Mouse (Mus musculus) limb, embryonic 11.5 days (tissue): ENCODE measurements around the gene Itih4. TPM values are rescaled to one million over a fixed set of nuclear protein-coding genes. Genes with fewer than 3 reads are reported as not detected.

ENCODE experiments used
- ATAC-seq: fragments of 200-750 bp; cut with Nextera tagmentation; 2 replicates; pipeline ENCODE4 v1.8.0; 2017; ENCODE audit warnings: low read depth; ENCODE audit not compliant: insufficient number of reproducible peaks, low FRiP score, low TSS enrichment
- DNase-seq: peaks from one replicate; pipeline ENCODE4 v3.0.0-alpha.2; 2015; ENCODE audit warnings: low spot score
- H3K27ac ChIP-seq: fragments of 300-500 bp; sonication (generic); replicated peaks from 2 replicates; pipeline ENCODE4 v1.5.1; 2014; ENCODE audit warnings: low read depth, mild to moderate bottlenecking, low read length
- H3K27me3 ChIP-seq: fragments of 300-500 bp; sonication (generic); 2 replicates; pipeline ENCODE4 v1.6.1; 2014; ENCODE audit warnings: mild to moderate bottlenecking, low read length, mixed read lengths; ENCODE audit not compliant: control insufficient read depth, insufficient read depth
- H3K36me3 ChIP-seq: fragments of 300-500 bp; sonication (generic); 2 replicates; pipeline ENCODE4 v1.6.1; 2014; ENCODE audit warnings: mild to moderate bottlenecking, low read length, moderate library complexity, mixed read lengths; ENCODE audit not compliant: control insufficient read depth, insufficient read depth
- H3K4me1 ChIP-seq: fragments of 300-500 bp; sonication (generic); 2 replicates; pipeline ENCODE4 v1.6.1; 2014; ENCODE audit warnings: low read length, mixed read lengths; ENCODE audit not compliant: control insufficient read depth, insufficient read depth
- H3K4me2 ChIP-seq: fragments of 300-500 bp; sonication (generic); 2 replicates; pipeline ENCODE4 v1.6.1; 2014; ENCODE audit warnings: low read depth, mild to moderate bottlenecking, moderate library complexity; ENCODE audit not compliant: severe bottlenecking
- H3K4me3 ChIP-seq: fragments of 300-500 bp; sonication (generic); 2 replicates; pipeline ENCODE4 v1.5.1; 2014; ENCODE audit warnings: low read depth, low read length
- H3K9ac ChIP-seq: fragments of 300-500 bp; sonication (generic); 2 replicates; pipeline ENCODE4 v1.6.1; 2014; ENCODE audit warnings: mild to moderate bottlenecking, low read length
- H3K9me3 ChIP-seq: fragments of 300-500 bp; sonication (generic); 2 replicates; pipeline ENCODE4 v1.6.1; 2016; ENCODE audit warnings: low read length; ENCODE audit not compliant: control insufficient read depth
- WGBS: fragments of 180-500 bp; shearing (Covaris S2); extraction: QIAGEN DNeasy Blood & Tissue Kit; methylation state at CpG from one replicate; pipeline ENCODE4 v1.1.7; 2014; 5-methylcytosine and 5-hydroxymethylcytosine counted together
- polyA plus RNA-seq: library from polyadenylated mRNA; unstranded; fragments of >200 nt; fragmentation: Nextera tagmentation; extraction: Ambion mirVana; gene quantifications from 2 replicates; pipeline ENCODE4 v1.2.1, GENCODE M21; 2014

Itih4 gene
- polyA plus RNA-seq, 1 experiment from 2014 or later, result not detected

GRCm38 (mm10) chr14:30881718-30882108, 4.6 kb upstream of the Itih4 start:
- Histone ChIP-seq H3K4me1 (no peaks in the 10 kb centered on the region), H3K27me3 (no peaks in the 10 kb centered on the region), H3K9me3 (no peaks in the 10 kb centered on the region), H3K36me3 (no peaks in the 10 kb centered on the region), H3K4me2 (no peak overlapping the region), H3K4me3 (no peak overlapping the region), H3K9ac (no peak overlapping the region), H3K27ac (no peak overlapping the region)
- no peak for ATAC-seq
- DNase-seq, result no peak
- 88% methylated on average over 3 of the region's 3 CpGs for WGBS

- 22% methylated on average over 3 of the region's 3 CpGs for WGBS
- no peak for DNase-seq
- no peak overlapping the region for H3K4me3 ChIP-seq
Observed at GRCm38 (mm10) chr14:30885298-30885697, 978 bp upstream of the Itih4 start.

GRCm38 (mm10) chr14:30888271-30888732, 2.0 kb downstream of the Itih4 start:
- Histone ChIP-seq H3K27ac (no peak overlapping the region), H3K36me3 (no peaks in the 10 kb centered on the region), H3K9ac (no peak overlapping the region), H3K4me3 (no peak overlapping the region), H3K9me3 (no peaks in the 10 kb centered on the region), H3K27me3 (no peaks in the 10 kb centered on the region), H3K4me1 (peaks cover 3% of the 10 kb centered on the region; the same call in 1 of the 2 replicates), H3K4me2 (no peak overlapping the region)
- ATAC-seq (no peak), DNase-seq (no peak)
- 24% methylated on average over 9 of the region's 9 CpGs for WGBS

More at GRCm38 (mm10) chr14:30885298-30885697, 978 bp upstream of the Itih4 start:
- H3K36me3 ChIP-seq, result no peaks in the 10 kb centered on the region
- no peaks in the 10 kb centered on the region for H3K9me3 ChIP-seq
- no peak overlapping the region for H3K9ac ChIP-seq
- no peak overlapping the region for H3K4me2 ChIP-seq
- no peaks in the 10 kb centered on the region for H3K27me3 ChIP-seq
- peaks cover 3% of the 10 kb centered on the region; the same call in 1 of the 2 replicates for H3K4me1 ChIP-seq
- ATAC-seq, result no peak
- H3K27ac ChIP-seq, result no peak overlapping the region

GRCm38 (mm10) chr14:30899972-30900371, 13.7 kb downstream of the Itih4 start:
- Histone ChIP-seq H3K9me3 (no peaks in the 10 kb centered on the region), H3K36me3 (no peaks in the 10 kb centered on the region), H3K4me1 (no peaks in the 10 kb centered on the region), H3K27me3 (no peaks in the 10 kb centered on the region), H3K27ac (no peak overlapping the region), H3K9ac (no peak overlapping the region), H3K4me3 (no peak overlapping the region), H3K4me2 (no peak overlapping the region)
- 69% methylated on average over 3 of the region's 3 CpGs for WGBS
- no peak for DNase-seq
- no peak for ATAC-seq

GRCm38 (mm10) chr14:30902628-30903027, 16.4 kb downstream of the Itih4 start:
- 84% methylated on average over 5 of the region's 5 CpGs for WGBS
- no peaks in the 10 kb centered on the region for H3K27me3 ChIP-seq
- H3K4me2 ChIP-seq, result no peak overlapping the region
- H3K36me3 ChIP-seq, result no peaks in the 10 kb centered on the region
- H3K4me3 ChIP-seq, result no peak overlapping the region
- DNase-seq, result no peak
- no peaks in the 10 kb centered on the region for H3K9me3 ChIP-seq
- H3K4me1 ChIP-seq, result no peaks in the 10 kb centered on the region
- ATAC-seq, result no peak
- H3K9ac ChIP-seq, result no peak overlapping the region
- no peak overlapping the region for H3K27ac ChIP-seq

GRCm38 (mm10) chr14:30903036-30903435, 16.8 kb downstream of the Itih4 start:
- no peaks in the 10 kb centered on the region for H3K9me3 ChIP-seq
- no peak overlapping the region for H3K9ac ChIP-seq
- H3K4me3 ChIP-seq, result no peak overlapping the region
- no peak overlapping the region for H3K27ac ChIP-seq
- no peak for ATAC-seq
- no peak for DNase-seq
- no peaks in the 10 kb centered on the region for H3K27me3 ChIP-seq
- no peaks in the 10 kb centered on the region for H3K4me1 ChIP-seq
- no peak overlapping the region for H3K4me2 ChIP-seq
- 59% methylated on average over 3 of the region's 3 CpGs for WGBS
- H3K36me3 ChIP-seq, result no peaks in the 10 kb centered on the region

- no peak overlapping the region for H3K9ac ChIP-seq
- no peak overlapping the region for H3K27ac ChIP-seq
- H3K4me3 ChIP-seq, result no peak overlapping the region
- no peaks in the 10 kb centered on the region for H3K27me3 ChIP-seq
- 84% methylated on average over 8 of the region's 8 CpGs for WGBS
- ATAC-seq (no peak), DNase-seq (no peak)
- H3K4me2 ChIP-seq, result no peak overlapping the region
- H3K36me3 ChIP-seq, result no peaks in the 10 kb centered on the region
- H3K4me1 ChIP-seq, result no peaks in the 10 kb centered on the region
- H3K9me3 ChIP-seq, result no peaks in the 10 kb centered on the region
Observed at GRCm38 (mm10) chr14:30904307-30904706, 18.0 kb downstream of the Itih4 start.

- no peak overlapping the region for H3K27ac ChIP-seq
- 90% methylated on average over 6 of the region's 6 CpGs for WGBS
- no peaks in the 10 kb centered on the region for H3K4me1 ChIP-seq
- no peak overlapping the region for H3K4me3 ChIP-seq
- no peaks in the 10 kb centered on the region for H3K9me3 ChIP-seq
- no peaks in the 10 kb centered on the region for H3K36me3 ChIP-seq
- H3K4me2 ChIP-seq, result no peak overlapping the region
- no peak overlapping the region for H3K9ac ChIP-seq
- H3K27me3 ChIP-seq, result no peaks in the 10 kb centered on the region
- DNase-seq (no peak), ATAC-seq (no peak)
Observed at GRCm38 (mm10) chr14:30906001-30906400, 19.7 kb downstream of the Itih4 start.

GRCm38 (mm10) chr14:30907814-30908265, 21.6 kb downstream of the Itih4 start:
- no peak for DNase-seq
- no peak for ATAC-seq
- no peaks in the 10 kb centered on the region for H3K27me3 ChIP-seq
- H3K9me3 ChIP-seq, result no peaks in the 10 kb centered on the region
- H3K36me3 ChIP-seq, result no peaks in the 10 kb centered on the region
- no peak overlapping the region for H3K4me2 ChIP-seq
- H3K27ac ChIP-seq, result no peak overlapping the region
- no peak overlapping the region for H3K4me3 ChIP-seq
- no peak overlapping the region for H3K9ac ChIP-seq
- H3K4me1 ChIP-seq, result no peaks in the 10 kb centered on the region
- WGBS, result 80% methylated on average over 3 of the region's 3 CpGs
